Comparison of ENCODE assay signal across 8 mouse cellular contexts in genomic region chr16:32332556-32333511, GRCm38 (mm10). TPM values are rescaled to one million over a fixed set of nuclear protein-coding genes. Genes with fewer than 3 reads are reported as not detected.
A peak's percentile ranks its signal among the peaks of the same experiment; 100 is the strongest.
DNase-seq lines count a peak whose midpoint lies in the region; ATAC-seq and TF ChIP-seq lines count a peak whose summit lies in the region.

No protein-coding gene starts in this region.

- H3K4me1 ChIP-seq in embryonic facial prominence, embryonic 15.5 days = peaks cover 13% of the 10 kb centered on the region; the same call in 1 of the 2 replicates
- peaks cover 29% of the 10 kb centered on the region for H3K4me1 ChIP-seq in heart, embryonic 10.5 days
- peaks cover 4% of the 10 kb centered on the region; the same call in 1 of the 2 replicates for H3K4me1 ChIP-seq in kidney, embryonic 14.5 days (ENCODE audit: control insufficient read depth, insufficient read depth, low read length)
- peaks cover 35% of the 10 kb centered on the region for H3K4me1 ChIP-seq in liver, embryonic 13.5 days (replicated peaks)
- H3K4me1 ChIP-seq in stomach, embryonic 16.5 days (ENCODE audit: control insufficient read depth, insufficient read depth, low read length) = no peaks in the 10 kb centered on the region

- H3K4me2 ChIP-seq in embryonic facial prominence, embryonic 15.5 days (replicated peaks) = peak overlapping the region; percentile 50
- peak overlapping the region; percentile 36 for H3K4me2 ChIP-seq in kidney, embryonic 14.5 days (replicated peaks; ENCODE audit: low read depth, low read length)
- peak overlapping the region; percentile 90 for H3K4me2 ChIP-seq in liver, embryonic 13.5 days
- H3K4me2 ChIP-seq in stomach, embryonic 16.5 days (ENCODE audit: low read depth, low read length) = peak overlapping the region; percentile 54

- peak overlapping the region; percentile 92 for H3ac ChIP-seq in C2C12 (ENCODE audit: control insufficient read depth, insufficient read length, low read depth)

- peak overlapping the region; percentile 97 for H3K27ac ChIP-seq in embryonic facial prominence, embryonic 15.5 days (replicated peaks)
- H3K27ac ChIP-seq in heart, embryonic 10.5 days = peak overlapping the region; percentile 99
- peak overlapping the region; percentile 96 for H3K27ac ChIP-seq in kidney, embryonic 14.5 days (ENCODE audit: low read depth, low read length)
- H3K27ac ChIP-seq in liver, embryonic 13.5 days = peak overlapping the region; percentile 97
- H3K27ac ChIP-seq in stomach, embryonic 16.5 days (ENCODE audit: low read length) = peak overlapping the region; percentile 98

- H3K79me3 ChIP-seq in C2C12 (ENCODE audit: low read depth) = peaks cover 47% of the 10 kb centered on the region

- WGBS in embryonic facial prominence, embryonic 15.5 days = under 1% methylated on average over 54 of the region's 54 CpGs
- under 1% methylated on average over 54 of the region's 54 CpGs for WGBS in heart, embryonic 10.5 days
- WGBS in kidney, embryonic 14.5 days = 0% methylated on average over 52 of the region's 54 CpGs
- under 1% methylated on average over 54 of the region's 54 CpGs for WGBS in liver, embryonic 13.5 days (ENCODE audit: insufficient replicate concordance)
- under 1% methylated on average over 54 of the region's 54 CpGs for WGBS in stomach, embryonic 16.5 days

- H3K79me2 ChIP-seq in C2C12 (ENCODE audit: control insufficient read depth, insufficient read depth) = peaks cover 59% of the 10 kb centered on the region

- peak overlapping the region; percentile 85 for H3K9ac ChIP-seq in embryonic facial prominence, embryonic 15.5 days
- peak overlapping the region; percentile 97 for H3K9ac ChIP-seq in kidney, embryonic 14.5 days (ENCODE audit: low read depth, low read length)
- H3K9ac ChIP-seq in liver, embryonic 13.5 days = peak overlapping the region; percentile 99
- peak overlapping the region; percentile 97 for H3K9ac ChIP-seq in stomach, embryonic 16.5 days (ENCODE audit: low read length)

- TF ChIP-seq CTCF in C2C12 (IDR thresholded peaks at IDR 0.05; ENCODE audit: control insufficient read depth, insufficient read depth, insufficient read length) = no peak

- DNase-seq in adrenal gland, postnatal 10 days = peak; percentile 71
- DNase-seq in heart, embryonic 10.5 days (ENCODE audit: low spot score) = peak; percentile 80
- DNase-seq in liver, embryonic 13.5 days = peak; percentile 26
- DNase-seq in natural killer cell, adult 2 months (ENCODE audit: low spot score in 2 of 2) = peak; percentile 32 to 46

- peak; percentile 76 for ATAC-seq in embryonic facial prominence, embryonic 15.5 days (ENCODE audit: insufficient number of reproducible peaks, low FRiP score, low TSS enrichment, low read depth)
- peak; percentile 71 for ATAC-seq in kidney, embryonic 14.5 days (ENCODE audit: low FRiP score, low TSS enrichment)
- peak; percentile 68 for ATAC-seq in liver, embryonic 13.5 days (ENCODE audit: low read depth)
- ATAC-seq in stomach, embryonic 16.5 days (ENCODE audit: insufficient read depth, low FRiP score) = peak; percentile 61

- H3K9me3 ChIP-seq in embryonic facial prominence, embryonic 15.5 days (replicated peaks) = no peaks in the 10 kb centered on the region
- H3K9me3 ChIP-seq in heart, embryonic 10.5 days = no peaks in the 10 kb centered on the region
- H3K9me3 ChIP-seq in kidney, embryonic 14.5 days (ENCODE audit: control insufficient read depth, low read length) = no peaks in the 10 kb centered on the region
- no peaks in the 10 kb centered on the region for H3K9me3 ChIP-seq in liver, embryonic 13.5 days (replicated peaks)
- no peaks in the 10 kb centered on the region for H3K9me3 ChIP-seq in stomach, embryonic 16.5 days (replicated peaks; ENCODE audit: control insufficient read depth, low read length)

- peak overlapping the region; percentile 83 for H3K4me3 ChIP-seq in C2C12 (ENCODE audit: insufficient read depth, poor library complexity, severe bottlenecking)
- peak overlapping the region; percentile 72 for H3K4me3 ChIP-seq in embryonic facial prominence, embryonic 15.5 days (replicated peaks)
- peak overlapping the region; percentile 98 for H3K4me3 ChIP-seq in heart, embryonic 10.5 days
- H3K4me3 ChIP-seq in kidney, embryonic 14.5 days (ENCODE audit: low read length) = peak overlapping the region; percentile 80
- peak overlapping the region; percentile 95 for H3K4me3 ChIP-seq in liver, embryonic 13.5 days (replicated peaks)
- H3K4me3 ChIP-seq in stomach, embryonic 16.5 days (replicated peaks; ENCODE audit: low read length) = peak overlapping the region; percentile 100

- H3K36me3 ChIP-seq in C2C12 (ENCODE audit: control insufficient read depth, insufficient read depth) = no peaks in the 10 kb centered on the region
- no peaks in the 10 kb centered on the region for H3K36me3 ChIP-seq in embryonic facial prominence, embryonic 15.5 days
- no peaks in the 10 kb centered on the region for H3K36me3 ChIP-seq in heart, embryonic 10.5 days
- H3K36me3 ChIP-seq in kidney, embryonic 14.5 days (ENCODE audit: control insufficient read depth, insufficient read depth, low read length) = no peaks in the 10 kb centered on the region
- no peaks in the 10 kb centered on the region for H3K36me3 ChIP-seq in liver, embryonic 13.5 days
- H3K36me3 ChIP-seq in stomach, embryonic 16.5 days (ENCODE audit: control insufficient read depth, insufficient read depth, low read length) = no peaks in the 10 kb centered on the region

- H3K27me3 ChIP-seq in C2C12 (ENCODE audit: control insufficient read depth, insufficient read depth, insufficient read length) = no peaks in the 10 kb centered on the region
- no peaks in the 10 kb centered on the region for H3K27me3 ChIP-seq in embryonic facial prominence, embryonic 15.5 days
- no peaks in the 10 kb centered on the region for H3K27me3 ChIP-seq in heart, embryonic 10.5 days (ENCODE audit: insufficient read depth, poor library complexity, severe bottlenecking)
- no peaks in the 10 kb centered on the region for H3K27me3 ChIP-seq in kidney, embryonic 14.5 days (ENCODE audit: control insufficient read depth, insufficient read depth, low read length)
- H3K27me3 ChIP-seq in liver, embryonic 13.5 days = no peaks in the 10 kb centered on the region
- no peaks in the 10 kb centered on the region for H3K27me3 ChIP-seq in stomach, embryonic 16.5 days (ENCODE audit: control insufficient read depth, insufficient read depth, low read length)

TF ChIP-seq in C2C12, 6 proteins besides CTCF, POLR2A, EP300 and RAD21:
- TF ChIP-seq CEBPB (IDR thresholded peaks at IDR 0.05; ENCODE audit: low read depth) (no peak), USF1 (IDR thresholded peaks at IDR 0.05; ENCODE audit: low read depth) (no peak), FOSL1 (IDR thresholded peaks at IDR 0.05; ENCODE audit: insufficient read depth, low read length, poor library complexity, severe bottlenecking) (no peak), MYOG (IDR thresholded peaks at IDR 0.05; ENCODE audit: control insufficient read depth, extremely low read depth, insufficient read length) (no peak), MAX (IDR thresholded peaks at IDR 0.05) (no peak), MYOD1 (IDR thresholded peaks at IDR 0.05; ENCODE audit: control insufficient read depth, insufficient read length, low read depth) (no peak)

RNA-seq across cellular contexts. Expression of gene Ubxn7, which starts 0.8 kb away (rescaled TPM):
- 10.8 TPM for polyA plus RNA-seq in C2C12 (2012; fragmentation: generic; extraction: Trizol)
- total RNA-seq in adrenal gland, postnatal 10 days (2021) = 10 to 100 TPM; 50.6 to 61.5 TPM
- 22.7 and 25.7 TPM in 2 replicates for polyA plus RNA-seq in embryonic facial prominence, embryonic 15.5 days (2015; fragmentation: Nextera tagmentation; extraction: Ambion mirVana)
- 21.1 and 22.3 TPM in 2 replicates for polyA plus RNA-seq in heart, embryonic 10.5 days (2016; fragmentation: Nextera tagmentation; extraction: Ambion mirVana)
- 18.4 and 30.3 TPM in 2 replicates for polyA plus RNA-seq in kidney, embryonic 14.5 days (2014; fragmentation: Nextera tagmentation; extraction: Ambion mirVana)
- 9.6 and 10.5 TPM in 2 replicates for polyA plus RNA-seq in liver, embryonic 13.5 days (2015; fragmentation: Nextera tagmentation; extraction: Ambion mirVana)
- 18.1 and 22.1 TPM in 2 replicates for polyA plus RNA-seq in stomach, embryonic 16.5 days (2015; fragmentation: Nextera tagmentation; extraction: Ambion mirVana)

RNA-seq across cellular contexts. Expression of gene Rnf168, which starts 55.6 kb away (rescaled TPM):
- polyA plus RNA-seq in C2C12 (2012; fragmentation: generic; extraction: Trizol) = 7.4 TPM
- 10 to 100 TPM; 20.6 to 21.3 TPM for total RNA-seq in adrenal gland, postnatal 10 days (2021)
- 28.9 and 34.5 TPM in 2 replicates for polyA plus RNA-seq in embryonic facial prominence, embryonic 15.5 days (2015; fragmentation: Nextera tagmentation; extraction: Ambion mirVana)
- 22.0 and 24.4 TPM in 2 replicates for polyA plus RNA-seq in heart, embryonic 10.5 days (2016; fragmentation: Nextera tagmentation; extraction: Ambion mirVana)
- polyA plus RNA-seq in kidney, embryonic 14.5 days (2014; fragmentation: Nextera tagmentation; extraction: Ambion mirVana) = 25.6 and 32.6 TPM in 2 replicates
- 17.9 and 19.9 TPM in 2 replicates for polyA plus RNA-seq in liver, embryonic 13.5 days (2015; fragmentation: Nextera tagmentation; extraction: Ambion mirVana)
- 18.4 and 18.6 TPM in 2 replicates for polyA plus RNA-seq in stomach, embryonic 16.5 days (2015; fragmentation: Nextera tagmentation; extraction: Ambion mirVana)

Comparison
In these comparisons a context has a peak if more than half of its experiments do, and no peak if none do; other contexts are left out.
1. Peak in every context shown above with its lines: DNase-seq, ATAC-seq, H3K4me3 ChIP-seq and H3K27ac ChIP-seq.
2. DNase-seq: peak in every context shown above with its lines; median percentile 80 in heart, embryonic 10.5 days; 71 in adrenal gland, postnatal 10 days; 39 in natural killer cell, adult 2 months; 26 in liver, embryonic 13.5 days.
3. H3K4me2 ChIP-seq: peak in every context shown above with its lines; median percentile 90 in liver, embryonic 13.5 days; 54 in stomach, embryonic 16.5 days; 50 in embryonic facial prominence, embryonic 15.5 days; 36 in kidney, embryonic 14.5 days.